13 mouse cellular contexts compared by ENCODE assay signal in the genomic region with DNA sequence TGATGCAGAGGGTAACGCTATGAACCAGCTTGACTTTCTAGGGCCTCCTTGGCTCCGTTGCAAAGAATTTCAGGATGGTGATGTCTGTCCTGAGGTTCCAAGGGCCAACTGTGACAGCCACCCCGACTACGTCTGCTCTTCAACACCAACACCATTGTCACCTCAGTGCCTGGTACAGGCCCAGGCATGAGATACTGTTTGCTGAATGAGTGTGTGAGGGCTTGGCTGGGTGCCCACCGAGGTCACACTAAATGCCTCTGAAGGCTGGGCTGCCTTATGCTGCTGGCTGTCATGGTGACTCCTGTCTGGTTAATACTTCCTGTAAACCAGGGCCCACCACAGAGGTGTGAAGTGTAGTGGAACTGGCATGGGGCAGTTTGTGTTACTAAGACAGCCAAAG.
DNase-seq lines count a peak whose midpoint lies in the region; ATAC-seq and TF ChIP-seq lines count a peak whose summit lies in the region.
"Had no signal": no experiment of that assay in that cellular context is flagged by ENCODE, and none has a peak within 500 bp of the region (broad histone marks: within the 10 kb centered on the region; RNA-seq: fewer than 3 reads in every experiment).

No protein-coding gene starts in this region.

- no peaks in the 10 kb centered on the region for H3K9me3 ChIP-seq in forebrain, embryonic 12.5 days
- H3K9me3 ChIP-seq in forebrain, postnatal 0 days (ENCODE audit: low read length), result 0 out of 2 replicates have a peak, but pooled peaks cover 2% of the 10 kb centered on the region
- peaks cover 83% of the 10 kb centered on the region for H3K9me3 ChIP-seq in megakaryocyte, embryonic 14.5 days
- no peaks in the 10 kb centered on the region for H3K9me3 ChIP-seq in midbrain, embryonic 13.5 days
- H3K9me3 ChIP-seq: heart, embryonic 10.5 days had no signal

- H3K27me3 ChIP-seq in forebrain, embryonic 12.5 days, result 0 out of 2 replicates have a peak, but pooled peaks cover 5% of the 10 kb centered on the region
- no peaks in the 10 kb centered on the region for H3K27me3 ChIP-seq in forebrain, postnatal 0 days (ENCODE audit: insufficient read depth, low read length)
- no peaks in the 10 kb centered on the region for H3K27me3 ChIP-seq in megakaryocyte, embryonic 14.5 days (replicated peaks)
- no peaks in the 10 kb centered on the region for H3K27me3 ChIP-seq in midbrain, embryonic 13.5 days

- no peak overlapping the region for H3K9ac ChIP-seq in forebrain, embryonic 12.5 days
- H3K9ac ChIP-seq in forebrain, postnatal 0 days, result no peak overlapping the region
- H3K9ac ChIP-seq in midbrain, embryonic 13.5 days (replicated peaks), result no peak overlapping the region

- ATAC-seq in forebrain, embryonic 12.5 days (ENCODE audit: low FRiP score), result no peak
- no peak for ATAC-seq in forebrain, postnatal 0 days
- ATAC-seq in megakaryocyte, adult 5-6 weeks (ENCODE audit: poor library complexity, severe bottlenecking), result no peak
- ATAC-seq in midbrain, embryonic 13.5 days, result no peak
- no peak for ATAC-seq in activated CD4-positive, CD25-positive, alpha-beta regulatory T cell, adult 4 months

- no peaks in the 10 kb centered on the region; the same call in 1 of the 2 replicates for H3K4me1 ChIP-seq in forebrain, embryonic 12.5 days
- H3K4me1 ChIP-seq in forebrain, postnatal 0 days (ENCODE audit: insufficient read depth), result no peaks in the 10 kb centered on the region
- no peaks in the 10 kb centered on the region for H3K4me1 ChIP-seq in megakaryocyte, embryonic 14.5 days
- no peaks in the 10 kb centered on the region for H3K4me1 ChIP-seq in midbrain, embryonic 13.5 days (replicated peaks)
- H3K4me1 ChIP-seq: heart, embryonic 10.5 days had no signal

- H3K36me3 ChIP-seq in forebrain, embryonic 12.5 days (replicated peaks), result no peaks in the 10 kb centered on the region
- H3K36me3 ChIP-seq in forebrain, postnatal 0 days (ENCODE audit: insufficient read depth), result no peaks in the 10 kb centered on the region
- no peaks in the 10 kb centered on the region for H3K36me3 ChIP-seq in megakaryocyte, embryonic 14.5 days (replicated peaks; ENCODE audit: low read length)
- H3K36me3 ChIP-seq in midbrain, embryonic 13.5 days, result no peaks in the 10 kb centered on the region
- H3K36me3 ChIP-seq: heart, embryonic 10.5 days had no signal

- 95% methylated on average over 5 of the region's 5 CpGs for WGBS in forebrain, embryonic 12.5 days
- WGBS in forebrain, postnatal 0 days, result 64% methylated on average over 5 of the region's 5 CpGs
- 88% methylated on average over 5 of the region's 5 CpGs for WGBS in midbrain, embryonic 13.5 days

- no peak for DNase-seq in forebrain, postnatal 0 days
- DNase-seq in cerebellum, adult 9-11 months, result peak; percentile 28
- no peak for DNase-seq in retina, embryonic 14.5 days (ENCODE audit: low spot score)
- DNase-seq: kidney, adult 9 months; lung, adult 2 months; retina, postnatal 1 day had no signal

- H3K27ac ChIP-seq in forebrain, embryonic 12.5 days, result peak overlapping the region; percentile 50
- H3K27ac ChIP-seq in forebrain, postnatal 0 days (ENCODE audit: low read depth, low read length), result no peak overlapping the region
- 0 out of 2 replicates have a peak overlapping the region, but pooled peaks have one; percentile 16 for H3K27ac ChIP-seq in midbrain, embryonic 13.5 days
- H3K27ac ChIP-seq: heart, embryonic 10.5 days had no signal

- no peak overlapping the region for H3K4me3 ChIP-seq in forebrain, embryonic 12.5 days (replicated peaks)
- H3K4me3 ChIP-seq in forebrain, postnatal 0 days (ENCODE audit: low read depth, low read length), result no peak overlapping the region
- H3K4me3 ChIP-seq in megakaryocyte, embryonic 14.5 days (replicated peaks), result peak overlapping the region; percentile 38
- H3K4me3 ChIP-seq in midbrain, embryonic 13.5 days (replicated peaks), result no peak overlapping the region
- H3K4me3 ChIP-seq: erythroblast, embryonic 14.5 days; heart, embryonic 10.5 days had no signal

- no peak overlapping the region for H3K4me2 ChIP-seq in forebrain, embryonic 12.5 days
- no peak overlapping the region for H3K4me2 ChIP-seq in forebrain, postnatal 0 days (ENCODE audit: low read depth)
- H3K4me2 ChIP-seq in midbrain, embryonic 13.5 days (replicated peaks), result no peak overlapping the region

- TF ChIP-seq CTCF in forebrain, postnatal 0 days (IDR thresholded peaks at IDR 0.05; ENCODE audit: low read depth), result no peak
